Mouse (Mus musculus): ENCODE data around the gene Immt.

DNA sequence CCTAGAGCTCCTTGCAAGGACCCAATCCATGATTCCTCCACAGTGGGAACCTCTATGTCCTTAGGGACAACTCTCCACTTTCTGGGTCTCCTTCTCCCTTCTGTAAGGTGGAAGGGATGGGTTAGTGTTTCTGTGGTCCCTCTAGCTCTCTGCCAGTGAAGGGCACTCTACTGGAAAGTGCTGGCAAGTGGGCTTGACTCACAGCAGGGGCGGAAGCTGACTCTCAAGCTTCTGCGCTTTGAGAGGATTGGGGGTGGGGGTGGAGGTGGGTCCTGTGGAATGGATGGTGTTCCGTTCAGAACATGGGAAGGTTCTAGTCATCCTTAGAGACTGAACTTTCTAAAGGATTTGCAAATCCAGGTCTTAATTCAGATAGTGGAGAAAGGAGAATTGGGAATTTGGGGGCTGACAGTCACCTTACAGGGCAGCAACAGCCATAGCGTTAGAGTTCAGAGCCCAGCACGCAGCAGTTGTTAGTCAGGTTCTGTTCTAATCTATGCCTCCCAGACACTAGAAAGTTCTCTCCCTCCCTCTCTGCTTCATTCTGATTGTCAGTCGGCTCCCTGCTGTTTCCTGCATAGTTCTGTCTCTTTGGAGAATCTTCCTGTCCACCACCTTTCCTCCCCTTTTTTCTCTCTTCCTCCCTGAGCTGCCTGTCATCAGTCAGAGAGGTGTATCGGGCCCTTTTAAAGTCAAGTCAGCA lies 30.0 kb upstream of the Immt start:
- TF ChIP-seq CTCF (IDR thresholded peaks at IDR 0.05) (no peak), EP300 (IDR thresholded peaks at IDR 0.05) (no peak)

Measured in lung, postnatal 0 days (tissue).